Mouse (Mus musculus) testis, adult 2 months (tissue): ENCODE measurements around the gene Ppfibp1.

Experiments used
- CTCF ChIP-seq: fragments of 200-500 bp; IDR thresholded peaks from 2 replicates; pipeline ENCODE4 v1.5.1; 2012; ENCODE audit warnings: low read depth, mild to moderate bottlenecking, inconsistent platforms, low read length, moderate library complexity; ENCODE audit not compliant: control insufficient read depth, insufficient read depth, insufficient replicate concordance
- POLR2A ChIP-seq: fragments of 200-500 bp; IDR thresholded peaks from 2 replicates; pipeline ENCODE4 v1.6.1; 2012; ENCODE audit warnings: low read depth, mild to moderate bottlenecking, inconsistent platforms, low read length, moderate library complexity; ENCODE audit not compliant: control insufficient read depth

DNA sequence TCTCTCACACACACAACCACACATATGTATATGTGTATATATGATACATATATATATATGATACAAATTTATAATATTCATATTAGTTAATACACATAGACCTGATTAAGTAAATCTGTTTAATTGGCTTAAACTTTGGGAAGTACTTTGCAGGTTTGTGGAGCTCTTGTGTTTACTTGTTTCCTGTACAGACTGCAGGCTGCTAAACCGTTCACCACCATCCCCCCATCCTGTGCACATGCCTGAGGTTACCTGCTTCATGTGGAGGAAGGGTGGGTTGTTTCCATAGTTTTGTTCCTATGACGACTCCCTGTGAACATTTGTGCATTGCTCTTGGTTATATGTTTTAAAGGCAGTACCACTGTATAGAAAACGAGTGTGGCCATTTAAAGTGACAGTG lies 83.1 kb downstream of the Ppfibp1 start:
- no peak for TF ChIP-seq CTCF
- TF ChIP-seq POLR2A: no peak
